Mouse (Mus musculus): Measurements from ENCODE around the gene Kcnq1. TPM values are rescaled to one million over a fixed set of nuclear protein-coding genes. Genes with fewer than 3 reads are reported as not detected.

The Kcnq1 gene
- polyA plus RNA-seq, 1 experiment from 2014 or later = 1.1 TPM

- 82% methylated on average over 14 of the region's 14 CpGs for WGBS
- no peak overlapping the region for H3K27ac ChIP-seq (ENCODE audit: low read depth, low read length)
- no peaks in the 10 kb centered on the region for H3K9me3 ChIP-seq (ENCODE audit: control insufficient read depth, low read length)
- H3K36me3 ChIP-seq (ENCODE audit: control insufficient read depth, insufficient read depth, low read length) = no peaks in the 10 kb centered on the region
- no peak overlapping the region for H3K9ac ChIP-seq (ENCODE audit: low read length)
- H3K4me2 ChIP-seq = no peak overlapping the region
- H3K4me3 ChIP-seq (ENCODE audit: low read depth, low read length) = no peak overlapping the region
- no peak for ATAC-seq (ENCODE audit: low FRiP score)
- no peaks in the 10 kb centered on the region for H3K27me3 ChIP-seq (ENCODE audit: control insufficient read depth, insufficient read depth, low read length)
- H3K4me1 ChIP-seq (ENCODE audit: control insufficient read depth, insufficient read depth, low read length) = no peaks in the 10 kb centered on the region; the same call in 1 of the 2 replicates
- peak; percentile 67 for DNase-seq (ENCODE audit: low spot score, missing footprints)
These were observed 223.1 kb downstream of the Kcnq1 start for GRCm38 (mm10) chr7:143329110-143329810.

DNA sequence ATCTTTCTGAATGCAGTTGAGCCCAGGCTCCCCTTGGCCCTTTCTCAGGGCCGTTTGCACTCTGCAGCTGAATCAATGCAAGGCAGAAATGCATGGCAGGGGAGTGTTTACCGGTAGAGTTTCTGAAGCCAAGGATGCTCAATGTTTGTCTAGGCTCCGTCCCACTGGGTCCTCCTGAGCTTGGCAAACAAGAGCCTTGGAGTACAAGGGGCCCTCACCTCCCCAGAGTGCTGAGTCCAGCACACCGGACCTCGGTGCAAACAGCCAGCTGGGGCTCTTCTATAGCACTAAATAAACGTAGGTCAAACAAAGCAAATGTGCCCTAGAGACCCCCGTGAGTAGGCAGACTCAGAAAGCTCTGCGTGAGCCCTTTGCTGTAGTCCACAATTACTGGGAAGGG, 226.9 kb downstream of the Kcnq1 start:
- 61% methylated on average over 8 of the region's 8 CpGs for WGBS
- Histone ChIP-seq H3K4me2 (no peak overlapping the region), H3K27me3 (ENCODE audit: control insufficient read depth, insufficient read depth, low read length) (no peaks in the 10 kb centered on the region), H3K9me3 (ENCODE audit: control insufficient read depth, low read length) (peaks cover 2% of the 10 kb centered on the region; the same call in 1 of the 2 replicates), H3K27ac (ENCODE audit: low read depth, low read length) (no peak overlapping the region), H3K4me3 (ENCODE audit: low read depth, low read length) (no peak overlapping the region), H3K4me1 (ENCODE audit: control insufficient read depth, insufficient read depth, low read length) (no peaks in the 10 kb centered on the region), H3K9ac (ENCODE audit: low read length) (no peak overlapping the region), H3K36me3 (ENCODE audit: control insufficient read depth, insufficient read depth, low read length) (no peaks in the 10 kb centered on the region)
- DNase-seq (ENCODE audit: low spot score, missing footprints) (no peak), ATAC-seq (ENCODE audit: low FRiP score) (no peak)

- Histone ChIP-seq H3K9ac (ENCODE audit: low read length) (no peak overlapping the region), H3K4me2 (no peak overlapping the region), H3K4me3 (ENCODE audit: low read depth, low read length) (no peak overlapping the region), H3K36me3 (ENCODE audit: control insufficient read depth, insufficient read depth, low read length) (no peaks in the 10 kb centered on the region), H3K4me1 (ENCODE audit: control insufficient read depth, insufficient read depth, low read length) (no peaks in the 10 kb centered on the region), H3K27me3 (ENCODE audit: control insufficient read depth, insufficient read depth, low read length) (no peaks in the 10 kb centered on the region), H3K9me3 (ENCODE audit: control insufficient read depth, low read length) (peaks cover 5% of the 10 kb centered on the region; the same call in 1 of the 2 replicates), H3K27ac (ENCODE audit: low read depth, low read length) (no peak overlapping the region)
- DNase-seq (ENCODE audit: low spot score, missing footprints) = no peak
- ATAC-seq (ENCODE audit: low FRiP score) = no peak
- 66% methylated on average over 4 of the region's 4 CpGs for whole genome bisulfite sequencing
These were observed 227.4 kb downstream of the Kcnq1 start for GRCm38 (mm10) chr7:143333604-143334003.

DNA sequence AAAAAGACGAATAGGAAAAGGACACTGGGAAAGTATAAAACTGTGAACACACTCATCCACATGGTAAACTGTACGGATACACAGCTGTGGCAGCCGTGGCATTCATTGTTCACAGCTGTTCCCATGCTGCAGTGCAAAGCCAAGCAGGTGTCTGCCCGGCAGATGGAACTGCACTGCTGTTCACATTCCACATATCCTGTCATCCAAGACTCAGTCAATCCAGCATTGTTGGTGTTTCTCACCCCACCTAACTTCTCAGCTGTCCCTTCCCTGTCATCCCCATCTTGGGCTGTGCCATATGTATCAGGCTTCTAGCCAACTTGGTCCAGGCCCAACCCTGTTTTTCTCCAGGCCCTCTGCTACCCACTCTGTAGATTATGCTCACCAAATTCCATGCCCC, 232.5 kb downstream of the Kcnq1 start:
- Histone ChIP-seq H3K4me1 (ENCODE audit: control insufficient read depth, insufficient read depth, low read length) (no peaks in the 10 kb centered on the region), H3K4me3 (ENCODE audit: low read depth, low read length) (no peak overlapping the region), H3K4me2 (no peak overlapping the region), H3K9ac (ENCODE audit: low read length) (no peak overlapping the region), H3K9me3 (ENCODE audit: control insufficient read depth, low read length) (peaks cover 5% of the 10 kb centered on the region; the same call in 1 of the 2 replicates), H3K27ac (ENCODE audit: low read depth, low read length) (no peak overlapping the region), H3K36me3 (ENCODE audit: control insufficient read depth, insufficient read depth, low read length) (no peaks in the 10 kb centered on the region), H3K27me3 (ENCODE audit: control insufficient read depth, insufficient read depth, low read length) (no peaks in the 10 kb centered on the region)
- no peak for ATAC-seq (ENCODE audit: low FRiP score)
- 75% methylated on average over 4 of the region's 4 CpGs for WGBS
- DNase-seq (ENCODE audit: low spot score, missing footprints) = no peak

DNA sequence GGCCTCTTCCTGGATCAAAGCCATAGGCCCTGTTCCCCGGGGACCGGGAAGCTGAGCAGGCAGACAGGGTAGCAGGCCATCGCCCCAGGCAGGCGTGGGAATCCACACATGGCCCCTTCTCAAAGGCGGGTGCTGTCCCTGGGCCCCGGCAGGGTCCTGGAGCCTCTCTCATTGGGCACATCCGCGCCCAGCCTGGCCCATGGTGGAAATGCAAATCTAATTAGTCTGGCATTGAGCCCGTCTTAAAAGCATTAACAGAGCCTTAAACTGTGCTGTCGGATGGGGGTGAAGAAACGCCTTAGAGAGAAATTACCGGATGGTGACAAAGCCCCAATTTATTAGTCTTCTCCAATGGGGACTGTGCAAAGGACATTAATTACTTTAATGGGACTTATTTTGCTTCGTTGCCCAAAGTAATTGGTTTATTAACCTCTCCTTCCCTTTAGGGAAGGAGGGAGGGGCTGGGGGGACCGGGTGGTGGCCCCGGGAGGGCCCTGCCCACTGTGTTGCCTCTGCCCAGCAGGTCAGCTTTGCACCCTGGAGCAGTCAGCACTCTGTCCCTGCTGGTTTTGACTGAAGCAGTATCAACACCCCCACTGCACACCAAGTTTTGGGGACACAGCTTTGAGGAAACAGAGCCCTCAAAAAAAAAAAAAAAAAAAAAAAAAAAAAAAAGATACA, 234.6 kb downstream of the Kcnq1 start:
- WGBS = 67% methylated on average over 15 of the region's 15 CpGs
- Histone ChIP-seq H3K4me2 (no peak overlapping the region), H3K4me3 (ENCODE audit: low read depth, low read length) (no peak overlapping the region), H3K9me3 (ENCODE audit: control insufficient read depth, low read length) (peaks cover 5% of the 10 kb centered on the region; the same call in 1 of the 2 replicates), H3K4me1 (ENCODE audit: control insufficient read depth, insufficient read depth, low read length) (no peaks in the 10 kb centered on the region), H3K27ac (ENCODE audit: low read depth, low read length) (no peak overlapping the region), H3K27me3 (ENCODE audit: control insufficient read depth, insufficient read depth, low read length) (no peaks in the 10 kb centered on the region), H3K9ac (ENCODE audit: low read length) (no peak overlapping the region), H3K36me3 (ENCODE audit: control insufficient read depth, insufficient read depth, low read length) (no peaks in the 10 kb centered on the region)
- no peak for ATAC-seq (ENCODE audit: low FRiP score)
- DNase-seq (ENCODE audit: low spot score, missing footprints) = no peak

- ATAC-seq (ENCODE audit: low FRiP score) = no peak
- no peak overlapping the region for H3K4me2 ChIP-seq
- H3K4me1 ChIP-seq (ENCODE audit: control insufficient read depth, insufficient read depth, low read length) = no peaks in the 10 kb centered on the region
- no peak overlapping the region for H3K4me3 ChIP-seq (ENCODE audit: low read depth, low read length)
- peaks cover 5% of the 10 kb centered on the region; the same call in 1 of the 2 replicates for H3K9me3 ChIP-seq (ENCODE audit: control insufficient read depth, low read length)
- H3K9ac ChIP-seq (ENCODE audit: low read length) = no peak overlapping the region
- H3K27ac ChIP-seq (ENCODE audit: low read depth, low read length) = no peak overlapping the region
- WGBS = 85% methylated on average over 3 of the region's 3 CpGs
- no peaks in the 10 kb centered on the region for H3K36me3 ChIP-seq (ENCODE audit: control insufficient read depth, insufficient read depth, low read length)
- DNase-seq (ENCODE audit: low spot score, missing footprints) = no peak
- no peaks in the 10 kb centered on the region for H3K27me3 ChIP-seq (ENCODE audit: control insufficient read depth, insufficient read depth, low read length)
These were observed 235.3 kb downstream of the Kcnq1 start for GRCm38 (mm10) chr7:143341301-143341980.

DNA sequence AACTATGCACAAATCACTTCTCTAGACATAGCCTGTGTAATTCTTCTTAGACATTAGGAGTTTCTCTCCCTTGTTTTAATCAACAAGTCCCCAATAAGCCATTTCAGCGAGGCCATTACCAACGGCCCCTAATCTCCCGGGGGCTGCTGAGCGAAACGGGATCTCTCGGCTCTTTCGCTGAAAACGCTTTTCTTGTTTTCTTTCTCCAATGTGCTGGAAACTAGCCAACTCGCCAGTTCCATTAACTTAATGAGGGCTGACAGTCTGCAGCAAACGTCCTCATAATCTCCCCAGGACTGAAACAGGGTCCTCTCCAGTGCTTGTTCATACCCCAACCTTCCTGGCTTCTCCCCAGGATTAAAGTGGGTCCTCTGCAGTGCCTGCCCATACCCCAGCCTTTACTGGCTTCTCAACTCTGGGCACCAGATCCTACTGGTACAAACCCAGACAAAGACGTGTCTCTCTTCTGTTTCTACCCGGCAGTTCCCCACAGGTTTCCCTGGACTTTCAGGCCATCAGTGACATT, 237.7 kb downstream of the Kcnq1 start:
- no peaks in the 10 kb centered on the region for H3K4me1 ChIP-seq (ENCODE audit: control insufficient read depth, insufficient read depth, low read length)
- H3K27me3 ChIP-seq (ENCODE audit: control insufficient read depth, insufficient read depth, low read length) = no peaks in the 10 kb centered on the region
- H3K27ac ChIP-seq (ENCODE audit: low read depth, low read length) = no peak overlapping the region
- no peak overlapping the region for H3K4me2 ChIP-seq
- H3K4me3 ChIP-seq (ENCODE audit: low read depth, low read length) = no peak overlapping the region
- WGBS = 49% methylated on average over 12 of the region's 12 CpGs
- no peaks in the 10 kb centered on the region for H3K36me3 ChIP-seq (ENCODE audit: control insufficient read depth, insufficient read depth, low read length)
- DNase-seq (ENCODE audit: low spot score, missing footprints) = peak; percentile 71
- no peak for ATAC-seq (ENCODE audit: low FRiP score)
- no peak overlapping the region for H3K9ac ChIP-seq (ENCODE audit: low read length)
- no peaks in the 10 kb centered on the region for H3K9me3 ChIP-seq (ENCODE audit: control insufficient read depth, low read length)

DNA sequence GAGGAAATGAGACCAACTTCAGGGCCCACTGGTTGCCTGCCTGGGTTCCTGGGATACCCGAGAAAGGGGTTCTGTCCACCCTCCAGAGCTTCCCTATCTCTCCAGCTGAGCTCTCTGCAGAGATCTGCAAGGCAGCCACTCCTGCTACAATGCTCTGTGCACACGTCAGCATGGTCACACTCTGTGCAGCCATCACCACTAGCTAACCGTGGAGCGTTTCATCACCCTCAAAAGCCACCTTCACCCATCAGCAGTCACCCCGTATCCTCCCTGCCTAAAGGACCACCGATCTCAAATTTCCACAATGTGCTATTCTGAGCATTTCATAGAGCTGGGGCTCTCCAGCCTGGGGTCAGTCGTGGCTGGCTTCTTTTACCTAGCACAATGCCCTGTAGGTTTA, 243.1 kb downstream of the Kcnq1 start:
- Histone ChIP-seq H3K4me1 (ENCODE audit: control insufficient read depth, insufficient read depth, low read length) (no peaks in the 10 kb centered on the region), H3K9me3 (ENCODE audit: control insufficient read depth, low read length) (no peaks in the 10 kb centered on the region), H3K36me3 (ENCODE audit: control insufficient read depth, insufficient read depth, low read length) (no peaks in the 10 kb centered on the region), H3K4me2 (no peak overlapping the region), H3K27ac (ENCODE audit: low read depth, low read length) (no peak overlapping the region), H3K9ac (ENCODE audit: low read length) (no peak overlapping the region), H3K27me3 (ENCODE audit: control insufficient read depth, insufficient read depth, low read length) (0 out of 2 replicates have a peak, but pooled peaks cover 2% of the 10 kb centered on the region), H3K4me3 (ENCODE audit: low read depth, low read length) (no peak overlapping the region)
- no peak for ATAC-seq (ENCODE audit: low FRiP score)
- 83% methylated on average over 7 of the region's 7 CpGs for WGBS
- no peak for DNase-seq (ENCODE audit: low spot score, missing footprints)

GRCm38 (mm10) chr7:143349848-143350247, 243.7 kb downstream of the Kcnq1 start:
- Histone ChIP-seq H3K27ac (ENCODE audit: low read depth, low read length) (no peak overlapping the region), H3K4me3 (ENCODE audit: low read depth, low read length) (no peak overlapping the region), H3K4me1 (ENCODE audit: control insufficient read depth, insufficient read depth, low read length) (no peaks in the 10 kb centered on the region), H3K4me2 (no peak overlapping the region), H3K9ac (ENCODE audit: low read length) (no peak overlapping the region), H3K36me3 (ENCODE audit: control insufficient read depth, insufficient read depth, low read length) (no peaks in the 10 kb centered on the region), H3K27me3 (ENCODE audit: control insufficient read depth, insufficient read depth, low read length) (0 out of 2 replicates have a peak, but pooled peaks cover 2% of the 10 kb centered on the region), H3K9me3 (ENCODE audit: control insufficient read depth, low read length) (no peaks in the 10 kb centered on the region)
- ATAC-seq (ENCODE audit: low FRiP score) (no peak), DNase-seq (ENCODE audit: low spot score, missing footprints) (no peak)
- 84% methylated on average over 1 of the region's 1 CpGs for WGBS

All from midbrain, embryonic 11.5 days (tissue).